Mouse (Mus musculus): ENCODE data around the gene Ewsr1. TPM values are rescaled to one million over a fixed set of nuclear protein-coding genes. Genes with fewer than 3 reads are reported as not detected.

The Ewsr1 gene
- polyA plus RNA-seq, 1 experiment: 157 TPM

GRCm38 (mm10) chr11:5140619-5141018 lies 41.6 kb upstream of the Ewsr1 start:
- Histone ChIP-seq H3K27me3 (ENCODE audit: control insufficient read depth, insufficient read depth, insufficient read length) (peaks cover 33% of the 10 kb centered on the region), H3K79me2 (ENCODE audit: control insufficient read depth, insufficient read depth) (no peaks in the 10 kb centered on the region), H3ac (ENCODE audit: control insufficient read depth, insufficient read length) (no peak overlapping the region), H3K4me3 (no peak overlapping the region), H3K4me2 (ENCODE audit: low read depth) (no peak overlapping the region), H3K36me3 (ENCODE audit: control insufficient read depth, insufficient read depth) (no peaks in the 10 kb centered on the region)
- no peak for TF ChIP-seq POLR2A (IDR thresholded peaks at IDR 0.05; ENCODE audit: insufficient read length, low read depth)
- no peak for TF ChIP-seq CEBPB (IDR thresholded peaks at IDR 0.05; ENCODE audit: insufficient read depth, poor library complexity, severe bottlenecking)
- no peak for TF ChIP-seq TCF3 (IDR thresholded peaks at IDR 0.05; ENCODE audit: insufficient read length, low read depth)
- TF ChIP-seq MAX (IDR thresholded peaks at IDR 0.05; ENCODE audit: low read depth): no peak
- TF ChIP-seq MYOD1 (IDR thresholded peaks at IDR 0.05; ENCODE audit: control insufficient read depth in 1 of 3, insufficient read length in 2 of 3, low read depth in 2 of 3): no peak
- no peak for TF ChIP-seq MYOG (IDR thresholded peaks at IDR 0.05; ENCODE audit: control insufficient read depth in 1 of 3, insufficient read depth in 1 of 3, insufficient read length in 2 of 3, low read depth in 2 of 3)
- no peak for TF ChIP-seq USF1 (IDR thresholded peaks at IDR 0.05; ENCODE audit: low read depth)
- no peak for TF ChIP-seq REST (IDR thresholded peaks at IDR 0.05; ENCODE audit: insufficient read depth, insufficient read length)
- TF ChIP-seq TCF12 (IDR thresholded peaks at IDR 0.05; ENCODE audit: insufficient read depth, poor library complexity, severe bottlenecking): no peak
- no peak for TF ChIP-seq E2F4 (IDR thresholded peaks at IDR 0.05; ENCODE audit: insufficient read depth)
- TF ChIP-seq POLR2AphosphoS2 (IDR thresholded peaks at IDR 0.05; ENCODE audit: insufficient read length, low read depth): no peak
- TF ChIP-seq SRF (IDR thresholded peaks at IDR 0.05; ENCODE audit: control insufficient read depth, insufficient read length, low read depth): no peak

GRCm38 (mm10) chr11:5139372-5139771 lies 40.3 kb upstream of the Ewsr1 start:
- Histone ChIP-seq H3K4me2 (ENCODE audit: low read depth) (no peak overlapping the region), H3ac (ENCODE audit: control insufficient read depth, insufficient read length) (no peak overlapping the region), H3K79me2 (ENCODE audit: control insufficient read depth, insufficient read depth) (no peaks in the 10 kb centered on the region), H3K36me3 (ENCODE audit: control insufficient read depth, insufficient read depth) (no peaks in the 10 kb centered on the region), H3K4me3 (no peak overlapping the region), H3K27me3 (ENCODE audit: control insufficient read depth, insufficient read depth, insufficient read length) (peaks cover 42% of the 10 kb centered on the region)
- TF ChIP-seq TCF3 (IDR thresholded peaks at IDR 0.05; ENCODE audit: insufficient read length, low read depth) (no peak), TCF12 (IDR thresholded peaks at IDR 0.05; ENCODE audit: insufficient read depth, poor library complexity, severe bottlenecking) (no peak), MAX (IDR thresholded peaks at IDR 0.05; ENCODE audit: low read depth) (no peak), REST (IDR thresholded peaks at IDR 0.05; ENCODE audit: insufficient read depth, insufficient read length) (no peak), MYOG (IDR thresholded peaks at IDR 0.05; ENCODE audit: control insufficient read depth in 1 of 3, insufficient read depth in 1 of 3, insufficient read length in 2 of 3, low read depth in 2 of 3) (no peak)

- no peak for TF ChIP-seq POLR2A (IDR thresholded peaks at IDR 0.05; ENCODE audit: insufficient read length, low read depth)
- TF ChIP-seq E2F4 (IDR thresholded peaks at IDR 0.05; ENCODE audit: insufficient read depth): no peak
- TF ChIP-seq CEBPB (IDR thresholded peaks at IDR 0.05; ENCODE audit: insufficient read depth, poor library complexity, severe bottlenecking): no peak
- Histone ChIP-seq H3ac (ENCODE audit: control insufficient read depth, insufficient read length) (no peak overlapping the region), H3K79me2 (ENCODE audit: control insufficient read depth, insufficient read depth) (no peaks in the 10 kb centered on the region), H3K4me3 (no peak overlapping the region), H3K27me3 (ENCODE audit: control insufficient read depth, insufficient read depth, insufficient read length) (peaks cover 41% of the 10 kb centered on the region), H3K36me3 (ENCODE audit: control insufficient read depth, insufficient read depth) (no peaks in the 10 kb centered on the region), H3K4me2 (ENCODE audit: low read depth) (no peak overlapping the region)
Observed at GRCm38 (mm10) chr11:5138642-5139041, 39.6 kb upstream of the Ewsr1 start.

- Histone ChIP-seq H3K4me2 (ENCODE audit: low read depth) (no peak overlapping the region), H3K27me3 (ENCODE audit: control insufficient read depth, insufficient read depth, insufficient read length) (peaks cover 39% of the 10 kb centered on the region), H3K36me3 (ENCODE audit: control insufficient read depth, insufficient read depth) (no peaks in the 10 kb centered on the region), H3ac (ENCODE audit: control insufficient read depth, insufficient read length) (no peak overlapping the region), H3K79me2 (ENCODE audit: control insufficient read depth, insufficient read depth) (no peaks in the 10 kb centered on the region), H3K4me3 (no peak overlapping the region)
- TF ChIP-seq E2F4 (IDR thresholded peaks at IDR 0.05; ENCODE audit: insufficient read depth) (no peak), TCF3 (IDR thresholded peaks at IDR 0.05; ENCODE audit: insufficient read length, low read depth) (no peak), TCF12 (IDR thresholded peaks at IDR 0.05; ENCODE audit: insufficient read depth, poor library complexity, severe bottlenecking) (no peak), SRF (IDR thresholded peaks at IDR 0.05; ENCODE audit: control insufficient read depth, insufficient read length, low read depth) (no peak), MYOD1 (IDR thresholded peaks at IDR 0.05; ENCODE audit: control insufficient read depth in 1 of 3, insufficient read length in 2 of 3, low read depth in 2 of 3) (no peak), MAX (IDR thresholded peaks at IDR 0.05; ENCODE audit: low read depth) (no peak), MYOG (IDR thresholded peaks at IDR 0.05; ENCODE audit: control insufficient read depth in 1 of 3, insufficient read depth in 1 of 3, insufficient read length in 2 of 3, low read depth in 2 of 3) (no peak)
Observed at GRCm38 (mm10) chr11:5135914-5136313, 36.8 kb upstream of the Ewsr1 start.

GRCm38 (mm10) chr11:5132751-5133150 lies 33.7 kb upstream of the Ewsr1 start:
- TF ChIP-seq TCF12 (IDR thresholded peaks at IDR 0.05; ENCODE audit: insufficient read depth, poor library complexity, severe bottlenecking) (no peak), MYOG (IDR thresholded peaks at IDR 0.05; ENCODE audit: control insufficient read depth in 1 of 3, insufficient read depth in 1 of 3, insufficient read length in 2 of 3, low read depth in 2 of 3) (no peak), MYOD1 (IDR thresholded peaks at IDR 0.05; ENCODE audit: control insufficient read depth in 1 of 3, insufficient read length in 2 of 3, low read depth in 2 of 3) (no peak), POLR2AphosphoS2 (IDR thresholded peaks at IDR 0.05; ENCODE audit: insufficient read length, low read depth) (no peak), MAX (IDR thresholded peaks at IDR 0.05; ENCODE audit: low read depth) (no peak), CEBPB (IDR thresholded peaks at IDR 0.05; ENCODE audit: insufficient read depth, poor library complexity, severe bottlenecking) (no peak), SRF (IDR thresholded peaks at IDR 0.05; ENCODE audit: control insufficient read depth, insufficient read length, low read depth) (no peak), TCF3 (IDR thresholded peaks at IDR 0.05; ENCODE audit: insufficient read length, low read depth) (no peak), REST (IDR thresholded peaks at IDR 0.05; ENCODE audit: insufficient read depth, insufficient read length) (no peak), POLR2A (IDR thresholded peaks at IDR 0.05; ENCODE audit: insufficient read length, low read depth) (no peak), E2F4 (IDR thresholded peaks at IDR 0.05; ENCODE audit: insufficient read depth) (no peak), USF1 (IDR thresholded peaks at IDR 0.05; ENCODE audit: low read depth) (no peak)
- no peak overlapping the region for H3K4me3 ChIP-seq
- no peaks in the 10 kb centered on the region for H3K36me3 ChIP-seq (ENCODE audit: control insufficient read depth, insufficient read depth)
- no peaks in the 10 kb centered on the region for H3K79me2 ChIP-seq (ENCODE audit: control insufficient read depth, insufficient read depth)
- H3K27me3 ChIP-seq (ENCODE audit: control insufficient read depth, insufficient read depth, insufficient read length): peaks cover 27% of the 10 kb centered on the region
- no peak overlapping the region for H3ac ChIP-seq (ENCODE audit: control insufficient read depth, insufficient read length)
- no peak overlapping the region for H3K4me2 ChIP-seq (ENCODE audit: low read depth)
